Mouse (Mus musculus) testis, postnatal 10 days (tissue): ENCODE results near the gene Alkal2.

Source experiments
- DNase-seq: peaks from one replicate; pipeline ENCODE4 v3.0.0; 2021; ENCODE audit warnings: low spot score

Alkal2 gene

DNA sequence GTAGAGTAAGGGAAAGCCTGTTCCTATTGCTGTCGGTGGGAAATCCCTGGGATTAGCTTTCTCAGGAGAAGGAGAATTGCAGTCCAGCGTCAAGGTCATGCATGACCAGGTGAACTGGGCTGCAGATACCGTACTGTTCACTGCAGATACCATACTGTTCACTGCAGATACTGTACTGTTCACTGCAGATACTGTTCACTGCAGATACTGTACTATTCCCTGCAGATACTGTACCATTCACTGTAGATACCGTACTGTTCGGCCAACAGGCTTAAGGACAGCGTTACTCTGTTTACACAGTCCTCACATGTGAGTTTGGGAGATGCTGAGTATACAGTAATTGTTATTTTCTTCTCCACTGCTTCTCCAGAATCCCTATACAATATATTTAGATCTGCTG, 44.1 kb downstream of the Alkal2 start:
- no peak for DNase-seq

DNA sequence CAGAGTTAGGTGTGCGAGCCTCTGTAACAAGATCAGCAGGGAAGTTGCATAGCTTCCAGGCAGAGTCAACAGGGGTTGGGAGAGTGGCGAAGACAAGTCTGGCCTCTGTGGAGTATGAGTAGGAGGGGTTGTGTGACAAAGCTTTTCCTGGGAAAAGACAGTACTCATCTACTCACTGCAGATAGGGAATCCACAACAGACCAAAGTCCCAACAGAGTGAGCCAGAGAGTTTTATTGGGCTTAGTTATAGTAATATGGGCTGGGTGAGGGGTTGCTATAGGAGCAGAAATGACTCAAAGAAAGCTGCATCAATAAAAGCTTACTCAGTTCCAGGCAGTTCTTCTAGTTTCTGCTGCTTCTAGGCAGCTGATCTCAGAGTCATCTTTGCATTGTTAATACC, 49.2 kb downstream of the Alkal2 start:
- no peak for DNase-seq

DNA sequence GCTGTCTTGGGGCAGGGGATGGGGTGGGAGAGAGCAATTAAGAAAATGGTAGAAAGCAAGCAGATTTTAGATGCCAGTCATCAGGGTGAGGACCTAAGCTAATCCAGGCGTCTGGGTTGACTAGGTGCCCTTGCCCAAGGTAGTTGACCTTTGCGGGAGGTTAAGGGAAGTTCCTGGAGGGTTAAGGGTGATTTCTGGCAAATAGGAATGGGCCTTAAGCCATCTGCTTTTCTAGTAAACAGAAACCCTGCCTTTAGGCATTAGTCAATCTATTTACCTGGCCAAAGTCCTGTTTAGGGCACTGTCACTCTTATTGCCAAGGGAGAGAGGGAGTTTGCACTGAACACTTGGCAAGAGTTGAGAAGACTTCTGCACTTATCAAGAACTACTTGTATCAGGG, 52.8 kb downstream of the Alkal2 start:
- no peak for DNase-seq
